Mouse (Mus musculus) G1E (cell line): Measurements from ENCODE around the gene Tmprss3.

ENCODE experiments used
- CTCF ChIP-seq: IDR thresholded peaks from 2 replicates; pipeline ENCODE4 v1.5.1; 2012; ENCODE audit warnings: low read depth, low read length, inconsistent platforms, mixed read lengths
- GATA1 ChIP-seq: IDR thresholded peaks from 2 replicates; pipeline ENCODE4 v1.6.1; 2012; ENCODE audit warnings: borderline replicate concordance, low read length, inconsistent platforms, mixed read lengths
- TAL1 ChIP-seq: conservative IDR thresholded peaks from 2 replicates; pipeline ENCODE4 v1.6.1; 2012; ENCODE audit warnings: low read depth, low read length, inconsistent platforms, mixed read lengths

DNA sequence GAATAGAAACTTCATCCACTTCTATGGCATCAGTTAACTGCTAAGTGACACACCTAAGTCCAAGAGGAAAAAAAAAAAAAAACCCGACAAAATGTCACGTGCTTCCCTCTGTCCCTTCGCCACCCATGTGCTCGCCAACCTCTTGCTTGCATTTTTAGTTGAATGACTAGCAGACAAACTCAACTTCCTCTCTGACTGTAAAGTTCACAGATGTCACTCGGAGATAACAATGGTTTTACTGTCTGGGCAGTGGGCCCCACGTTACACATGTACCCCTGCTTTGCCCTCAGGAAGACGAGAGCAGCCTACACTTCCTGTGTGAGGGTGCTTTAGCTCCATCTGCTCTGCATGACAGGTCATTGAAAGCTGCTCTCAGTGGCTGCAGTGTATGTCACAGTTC is 25.1 kb upstream of the Tmprss3 start:
- TF ChIP-seq GATA1: no peak
- no peak for TF ChIP-seq CTCF
- no peak for TF ChIP-seq TAL1
